Mouse (Mus musculus): ENCODE results near the gene Arg1. TPM values are rescaled to one million over a fixed set of nuclear protein-coding genes. Genes with fewer than 3 reads are reported as not detected.
A peak's percentile ranks its signal among the peaks of the same experiment; 100 is the strongest.

The Arg1 gene
- total and polyA plus RNA-seq, 2 experiments from 2014 or later = 3.0 to 3.9 TPM

GRCm38 (mm10) chr10:24961112-24961511 lies 33.8 kb upstream of the Arg1 start:
- H3K4me3 ChIP-seq (ENCODE audit: low read length) = no peak overlapping the region
- H3K4me1 ChIP-seq (ENCODE audit: insufficient read depth, low read length) = no peaks in the 10 kb centered on the region
- DNase-seq (ENCODE audit: low spot score) (peak; percentile 86), ATAC-seq (peak; percentile 46; the same call in 1 of the 2 replicates)
- no peak overlapping the region for H3K27ac ChIP-seq
- no peak overlapping the region for H3K9ac ChIP-seq (replicated peaks; ENCODE audit: low read length)
- 45% methylated on average over 2 of the region's 2 CpGs for WGBS
- H3K27me3 ChIP-seq (ENCODE audit: insufficient read depth, low read length) = no peaks in the 10 kb centered on the region
- TF ChIP-seq CTCF (IDR thresholded peaks at IDR 0.05; ENCODE audit: low read depth) = peak; percentile 66
- no peak overlapping the region for H3K4me2 ChIP-seq (ENCODE audit: low read depth, low read length)
- no peaks in the 10 kb centered on the region for H3K9me3 ChIP-seq (ENCODE audit: low read length)
- H3K36me3 ChIP-seq (ENCODE audit: insufficient read depth, low read length) = no peaks in the 10 kb centered on the region

GRCm38 (mm10) chr10:24959043-24959916 lies 32.0 kb upstream of the Arg1 start:
- no peaks in the 10 kb centered on the region for H3K27me3 ChIP-seq (ENCODE audit: insufficient read depth, low read length)
- no peak overlapping the region for H3K4me2 ChIP-seq (ENCODE audit: low read depth, low read length)
- H3K36me3 ChIP-seq (ENCODE audit: insufficient read depth, low read length) = no peaks in the 10 kb centered on the region
- 0 out of 2 replicates have a peak, but pooled peaks have one; percentile 27 for ATAC-seq
- no peak for TF ChIP-seq CTCF (IDR thresholded peaks at IDR 0.05; ENCODE audit: low read depth)
- WGBS = 47% methylated on average over 15 of the region's 15 CpGs
- H3K4me1 ChIP-seq (ENCODE audit: insufficient read depth, low read length) = no peaks in the 10 kb centered on the region
- no peak overlapping the region for H3K27ac ChIP-seq
- DNase-seq (ENCODE audit: low spot score) = peak; percentile 40
- no peaks in the 10 kb centered on the region for H3K9me3 ChIP-seq (ENCODE audit: low read length)
- no peak overlapping the region for H3K9ac ChIP-seq (replicated peaks; ENCODE audit: low read length)
- no peak overlapping the region for H3K4me3 ChIP-seq (ENCODE audit: low read length)

- Histone ChIP-seq H3K4me1 (ENCODE audit: insufficient read depth, low read length) (no peaks in the 10 kb centered on the region), H3K4me3 (ENCODE audit: low read length) (no peak overlapping the region), H3K4me2 (ENCODE audit: low read depth, low read length) (no peak overlapping the region), H3K36me3 (ENCODE audit: insufficient read depth, low read length) (no peaks in the 10 kb centered on the region), H3K27ac (no peak overlapping the region), H3K27me3 (ENCODE audit: insufficient read depth, low read length) (no peaks in the 10 kb centered on the region), H3K9me3 (ENCODE audit: low read length) (no peaks in the 10 kb centered on the region), H3K9ac (replicated peaks; ENCODE audit: low read length) (no peak overlapping the region)
- ATAC-seq (no peak), DNase-seq (ENCODE audit: low spot score) (no peak)
- WGBS = 77% methylated on average over 15 of the region's 15 CpGs
- TF ChIP-seq CTCF (IDR thresholded peaks at IDR 0.05; ENCODE audit: low read depth) = no peak
These were observed 31.2 kb upstream of the Arg1 start for GRCm38 (mm10) chr10:24958280-24959042.

DNA sequence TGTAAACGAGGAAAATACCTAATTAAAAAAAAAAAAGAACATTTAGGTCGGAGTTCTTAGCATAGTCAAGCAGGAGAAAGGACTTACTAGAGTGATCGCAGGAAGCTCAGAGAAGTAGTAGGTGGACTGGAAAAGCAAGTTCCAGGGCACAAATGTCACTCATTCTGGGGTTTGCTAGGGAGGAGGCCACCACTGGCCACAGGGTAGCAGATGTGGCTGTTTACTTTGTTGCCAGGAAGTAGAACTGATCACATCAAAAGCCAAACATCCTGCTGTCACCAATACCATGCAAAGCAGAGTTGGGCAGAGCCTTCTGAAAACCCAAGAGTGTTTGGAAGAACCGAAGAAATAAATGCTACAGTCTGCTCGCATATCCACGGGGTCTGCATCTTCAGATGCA lies 26.6 kb upstream of the Arg1 start:
- Histone ChIP-seq H3K27ac (no peak overlapping the region), H3K4me3 (ENCODE audit: low read length) (no peak overlapping the region), H3K4me2 (ENCODE audit: low read depth, low read length) (no peak overlapping the region), H3K27me3 (ENCODE audit: insufficient read depth, low read length) (no peaks in the 10 kb centered on the region), H3K36me3 (ENCODE audit: insufficient read depth, low read length) (no peaks in the 10 kb centered on the region), H3K9ac (replicated peaks; ENCODE audit: low read length) (no peak overlapping the region), H3K4me1 (ENCODE audit: insufficient read depth, low read length) (no peaks in the 10 kb centered on the region), H3K9me3 (ENCODE audit: low read length) (no peaks in the 10 kb centered on the region)
- DNase-seq (ENCODE audit: low spot score) = no peak
- WGBS = 83% methylated on average over 6 of the region's 6 CpGs
- no peak for TF ChIP-seq CTCF (IDR thresholded peaks at IDR 0.05; ENCODE audit: low read depth)
- ATAC-seq = no peak

DNA sequence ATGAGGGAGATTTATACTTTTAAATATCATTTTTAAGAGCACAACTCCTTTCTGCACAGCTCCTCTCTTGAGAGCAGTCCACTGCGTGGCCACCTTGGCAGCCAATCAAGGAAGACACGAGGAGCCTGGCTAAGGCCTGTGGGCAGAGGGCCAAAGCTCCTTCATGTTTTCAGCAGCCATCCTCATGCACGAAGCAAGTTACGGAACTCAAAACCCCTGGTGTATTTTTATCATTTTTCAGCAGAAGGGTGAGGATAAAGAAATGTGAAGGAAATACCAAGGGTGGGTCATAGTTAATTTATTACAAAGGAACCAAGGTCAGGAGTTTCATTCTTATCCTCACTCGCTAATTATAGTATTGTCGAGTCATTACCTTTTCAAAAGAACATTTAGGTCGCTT lies 25.3 kb upstream of the Arg1 start:
- DNase-seq (ENCODE audit: low spot score) = peak; percentile 46
- Histone ChIP-seq H3K4me3 (ENCODE audit: low read length) (no peak overlapping the region), H3K36me3 (ENCODE audit: insufficient read depth, low read length) (no peaks in the 10 kb centered on the region), H3K9ac (replicated peaks; ENCODE audit: low read length) (no peak overlapping the region), H3K4me1 (ENCODE audit: insufficient read depth, low read length) (no peaks in the 10 kb centered on the region), H3K27me3 (ENCODE audit: insufficient read depth, low read length) (no peaks in the 10 kb centered on the region), H3K4me2 (ENCODE audit: low read depth, low read length) (no peak overlapping the region), H3K27ac (no peak overlapping the region), H3K9me3 (ENCODE audit: low read length) (no peaks in the 10 kb centered on the region)
- 63% methylated on average over 7 of the region's 7 CpGs for WGBS
- no peak for ATAC-seq
- TF ChIP-seq CTCF (IDR thresholded peaks at IDR 0.05; ENCODE audit: low read depth) = no peak

DNA sequence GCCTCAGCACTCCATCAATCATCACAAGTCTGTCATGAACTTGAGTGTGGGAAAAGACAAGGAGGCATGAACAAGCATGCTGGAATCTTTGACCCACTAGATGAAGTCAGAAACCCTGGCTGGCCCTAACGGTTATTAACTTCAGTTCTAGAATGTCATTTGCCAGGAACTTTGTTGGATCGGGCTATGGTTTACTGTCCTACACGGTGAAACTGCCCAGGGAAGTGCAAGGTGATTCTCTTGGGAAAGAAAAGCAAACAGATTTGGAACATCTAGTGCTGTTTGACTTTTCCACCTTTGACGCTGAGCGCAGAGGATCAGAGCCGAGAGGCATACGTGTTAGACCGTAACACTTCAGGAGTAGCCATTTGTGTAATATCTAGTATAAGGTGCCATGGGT lies 24.3 kb upstream of the Arg1 start:
- Histone ChIP-seq H3K9me3 (ENCODE audit: low read length) (no peaks in the 10 kb centered on the region), H3K27ac (no peak overlapping the region), H3K9ac (replicated peaks; ENCODE audit: low read length) (no peak overlapping the region), H3K36me3 (ENCODE audit: insufficient read depth, low read length) (no peaks in the 10 kb centered on the region), H3K27me3 (ENCODE audit: insufficient read depth, low read length) (no peaks in the 10 kb centered on the region), H3K4me1 (ENCODE audit: insufficient read depth, low read length) (no peaks in the 10 kb centered on the region), H3K4me3 (ENCODE audit: low read length) (no peak overlapping the region), H3K4me2 (ENCODE audit: low read depth, low read length) (no peak overlapping the region)
- no peak for TF ChIP-seq CTCF (IDR thresholded peaks at IDR 0.05; ENCODE audit: low read depth)
- ATAC-seq (no peak), DNase-seq (ENCODE audit: low spot score) (no peak)
- WGBS = 91% methylated on average over 8 of the region's 8 CpGs
